Mouse (Mus musculus) hindbrain, postnatal 0 days (tissue): Measurements from ENCODE around the gene Ihh. TPM values are rescaled to one million over a fixed set of nuclear protein-coding genes. Genes with fewer than 3 reads are reported as not detected.

Source experiments
- ATAC-seq: fragments of 200-750 bp; cut with Nextera tagmentation; 2 replicates; pipeline ENCODE4 v1.8.0; 2017; ENCODE audit warnings: mild to moderate bottlenecking, moderate TSS enrichment, moderate library complexity
- DNase-seq: peaks from one replicate; pipeline ENCODE4 v3.0.0-alpha.2; 2015; ENCODE audit warnings: low spot score
- H3K27ac ChIP-seq: fragments of 300-500 bp; sonication (generic); 2 replicates; pipeline ENCODE4 v1.5.1; 2014; ENCODE audit warnings: mild to moderate bottlenecking
- H3K27me3 ChIP-seq: fragments of 300-500 bp; sonication (generic); 2 replicates; pipeline ENCODE4 v1.6.1; 2014; ENCODE audit warnings: low read length, mixed read lengths; ENCODE audit not compliant: insufficient read depth
- H3K36me3 ChIP-seq: fragments of 300-500 bp; sonication (generic); 2 replicates; pipeline ENCODE4 v1.6.1; 2014; ENCODE audit warnings: low read length, mixed read lengths; ENCODE audit not compliant: insufficient read depth
- H3K4me1 ChIP-seq: fragments of 300-500 bp; sonication (generic); 2 replicates; pipeline ENCODE4 v1.6.1; 2014; ENCODE audit warnings: antibody characterized with exemption, low read length, mixed read lengths; ENCODE audit not compliant: insufficient read depth
- H3K4me2 ChIP-seq: fragments of 300-500 bp; sonication (generic); 2 replicates; pipeline ENCODE4 v1.6.1; 2014; ENCODE audit warnings: low read depth, mild to moderate bottlenecking, low read length, moderate library complexity, mixed read lengths
- H3K4me3 ChIP-seq: fragments of 300-500 bp; sonication (generic); 2 replicates; pipeline ENCODE4 v1.5.1; 2014; ENCODE audit warnings: low read length
- H3K9ac ChIP-seq: fragments of 300-500 bp; sonication (generic); replicated peaks from 2 replicates; pipeline ENCODE4 v1.6.1; 2014; ENCODE audit warnings: mild to moderate bottlenecking, low read length, moderate library complexity, mixed read lengths
- H3K9me3 ChIP-seq: fragments of 300-500 bp; sonication (generic); 2 replicates; pipeline ENCODE4 v1.6.1; 2016; ENCODE audit warnings: low read length, mixed read lengths
- CTCF ChIP-seq: IDR thresholded peaks from 2 replicates; pipeline ENCODE4 v1.5.1; 2016; ENCODE audit warnings: antibody characterized with exemption, control low read depth, low read depth
- WGBS: fragments of 180-500 bp; shearing (Covaris S2); extraction: QIAGEN DNeasy Blood & Tissue Kit; methylation state at CpG from one replicate; pipeline ENCODE4 v1.1.7; 2014; 5-methylcytosine and 5-hydroxymethylcytosine counted together
- polyA plus RNA-seq: library from polyadenylated mRNA; unstranded; fragments of >200 nt; fragmentation: Nextera tagmentation; extraction: Ambion mirVana; gene quantifications from 2 replicates; pipeline ENCODE4 v1.2.1, GENCODE M21; 2015
- total RNA-seq: library from RNA; depleted of rRNA; stranded (reverse); fragments of >200 nt; gene quantifications from 2 replicates; pipeline ENCODE4 v1.2.3, GENCODE M21; 2014; rRNA removed

The Ihh gene
- total RNA-seq, result 0.18 and 0.31 TPM in 2 replicates
- polyA plus RNA-seq, result 0.11 and 0.25 TPM in 2 replicates

DNA sequence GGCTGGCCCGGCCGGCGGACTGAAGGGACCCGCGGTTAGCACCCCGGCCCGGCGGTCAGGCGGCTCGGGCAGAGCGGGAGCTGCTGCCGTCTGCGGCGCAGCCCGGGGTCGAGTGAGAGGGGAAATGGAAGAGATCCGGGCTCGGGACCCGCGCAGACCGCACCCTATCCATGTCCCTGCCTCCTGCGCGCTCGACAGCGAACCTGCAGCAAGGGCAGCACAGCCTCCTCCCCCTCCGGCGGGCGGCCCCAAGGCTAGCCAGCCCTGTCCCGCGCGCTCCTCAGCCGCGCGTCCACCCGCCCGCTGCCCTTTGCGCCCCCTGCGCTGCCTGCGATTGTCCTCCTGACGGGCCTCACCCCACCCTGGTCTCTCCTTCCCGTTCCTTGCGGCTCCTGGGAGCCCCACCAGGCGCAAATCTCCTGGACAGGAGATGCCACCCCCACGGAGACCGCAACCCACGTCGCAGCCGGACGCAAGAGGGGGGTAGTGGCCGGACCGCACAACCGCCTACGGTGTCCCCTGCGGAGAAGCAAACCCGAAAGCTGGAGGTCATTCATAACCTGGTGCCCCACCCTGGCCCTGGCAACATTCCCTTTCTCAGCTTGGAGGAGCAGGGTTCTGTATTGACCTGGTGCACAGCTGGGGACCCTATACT, at the start of gene Ihh:
Gene Ihh, minus strand, starts transcription at position 117 of the 655 bp plus-strand sequence.
- DNase-seq (no peak), ATAC-seq (no peak)
- H3K4me2 ChIP-seq, result peak within 1 kb of the TSS; percentile 57
- H3K4me3 ChIP-seq, result peak within 1 kb of the TSS; percentile 33
- no peak within 1 kb of the TSS for H3K27ac ChIP-seq
- 0 out of 2 replicates have a peak within 1 kb of the TSS, but pooled peaks have one; percentile 9 for H3K9ac ChIP-seq
- H3K9me3 ChIP-seq, result no peaks in the 10 kb centered on the region
- peaks cover 77% of the 10 kb centered on the region for H3K27me3 ChIP-seq
- H3K36me3 ChIP-seq, result no peaks in the 10 kb centered on the region
- H3K4me1 ChIP-seq, result peaks cover 12% of the 10 kb centered on the region
- no peak for TF ChIP-seq CTCF
- WGBS, result 2% methylated on average over 50 of the region's 55 CpGs

DNA sequence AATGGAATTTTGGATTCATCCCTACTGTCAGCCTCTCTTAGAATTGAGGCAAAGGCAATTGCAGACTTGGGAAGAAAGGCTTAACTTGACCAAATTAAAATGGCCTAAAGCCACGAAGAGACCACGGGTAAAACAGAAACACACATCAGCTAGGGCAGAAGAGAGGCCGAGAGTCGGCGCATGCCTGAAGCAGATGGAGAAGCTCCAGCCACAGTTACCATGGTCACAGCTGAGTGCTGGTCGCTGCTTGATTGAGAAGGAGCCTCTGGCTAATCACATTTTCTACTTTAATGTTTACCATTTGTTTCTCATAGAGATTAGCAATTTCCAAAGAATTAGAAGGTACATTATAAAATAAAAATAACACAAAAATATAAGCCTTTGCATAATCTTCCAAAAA, 49.7 kb upstream of the Ihh start:
- no peaks in the 10 kb centered on the region for H3K4me1 ChIP-seq
- no peaks in the 10 kb centered on the region for H3K36me3 ChIP-seq
- no peak overlapping the region for H3K9ac ChIP-seq
- ATAC-seq, result no peak
- H3K9me3 ChIP-seq, result no peaks in the 10 kb centered on the region
- no peaks in the 10 kb centered on the region for H3K27me3 ChIP-seq
- no peak overlapping the region for H3K4me3 ChIP-seq
- H3K4me2 ChIP-seq, result no peak overlapping the region
- no peak overlapping the region for H3K27ac ChIP-seq
- TF ChIP-seq CTCF, result no peak
- DNase-seq, result peak; percentile 39
- WGBS, result 47% methylated on average over 6 of the region's 6 CpGs

GRCm38 (mm10) chr1:75000496-75000895, 49.0 kb upstream of the Ihh start:
- H3K4me3 ChIP-seq, result no peak overlapping the region
- H3K4me1 ChIP-seq, result no peaks in the 10 kb centered on the region
- H3K9me3 ChIP-seq, result no peaks in the 10 kb centered on the region
- H3K27me3 ChIP-seq, result no peaks in the 10 kb centered on the region
- peak; percentile 79 for TF ChIP-seq CTCF
- peak; percentile 40 for DNase-seq
- H3K4me2 ChIP-seq, result no peak overlapping the region
- H3K36me3 ChIP-seq, result no peaks in the 10 kb centered on the region
- ATAC-seq, result no peak
- no peak overlapping the region for H3K9ac ChIP-seq
- no peak overlapping the region for H3K27ac ChIP-seq
- 0% methylated on average over 1 of the region's 1 CpGs for WGBS

DNA sequence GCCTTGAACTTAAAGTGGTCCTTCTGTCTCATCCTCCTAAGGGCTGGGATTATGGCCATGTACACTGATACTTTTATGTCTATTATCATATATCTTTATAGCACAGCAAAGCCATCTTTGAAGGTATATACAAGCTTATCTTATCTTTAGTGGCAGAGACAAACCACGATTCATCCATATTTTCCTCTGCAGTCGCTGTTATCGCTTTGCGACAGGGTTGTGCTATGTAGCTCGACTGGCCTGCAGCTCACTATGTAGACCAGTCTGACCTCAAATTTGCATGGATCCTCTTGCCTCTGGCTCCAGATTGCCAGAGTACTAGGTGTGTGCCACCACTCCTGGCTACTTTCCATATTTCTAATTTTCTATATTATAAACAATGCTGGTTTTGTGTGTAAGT, 47.7 kb upstream of the Ihh start:
- no peak overlapping the region for H3K27ac ChIP-seq

GRCm38 (mm10) chr1:74997231-74997630, 45.8 kb upstream of the Ihh start:
- Histone ChIP-seq H3K36me3 (no peaks in the 10 kb centered on the region), H3K4me2 (no peak overlapping the region), H3K27ac (no peak overlapping the region), H3K4me1 (no peaks in the 10 kb centered on the region), H3K9me3 (no peaks in the 10 kb centered on the region), H3K9ac (no peak overlapping the region), H3K27me3 (no peaks in the 10 kb centered on the region), H3K4me3 (no peak overlapping the region)
- TF ChIP-seq CTCF, result no peak
- 81% methylated on average over 2 of the region's 2 CpGs for WGBS
- DNase-seq (no peak), ATAC-seq (no peak)

More for the DNA sequence above, 47.7 kb upstream of the Ihh start:
- ATAC-seq (no peak), DNase-seq (no peak)
- Histone ChIP-seq H3K27me3 (no peaks in the 10 kb centered on the region), H3K4me3 (no peak overlapping the region), H3K9ac (no peak overlapping the region), H3K9me3 (no peaks in the 10 kb centered on the region), H3K4me2 (no peak overlapping the region), H3K4me1 (no peaks in the 10 kb centered on the region), H3K36me3 (no peaks in the 10 kb centered on the region)
- TF ChIP-seq CTCF, result no peak
- WGBS, result 86% methylated on average over 5 of the region's 5 CpGs

DNA sequence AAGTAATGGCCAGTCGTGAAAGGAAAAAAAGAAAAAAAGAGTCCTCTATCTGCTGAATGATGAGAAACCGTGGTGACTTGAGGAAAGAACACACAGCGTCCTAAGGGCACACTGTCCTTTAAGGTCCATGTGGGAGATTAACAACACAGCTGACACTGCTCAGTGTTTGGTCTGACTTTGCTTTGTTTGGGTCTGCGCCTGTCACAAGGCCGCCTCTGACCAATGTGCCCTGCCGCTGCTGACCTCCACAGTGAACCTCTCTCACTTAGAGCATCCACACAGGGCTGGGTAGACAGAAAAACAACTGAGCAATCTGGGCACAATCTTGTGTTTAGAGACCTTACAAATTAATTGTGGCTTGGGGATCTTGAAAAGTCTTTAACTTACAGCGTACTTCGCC, 25.5 kb upstream of the Ihh start:
- H3K4me2 ChIP-seq, result no peak overlapping the region
- no peak overlapping the region for H3K27ac ChIP-seq
- ATAC-seq (no peak), DNase-seq (no peak)
- no peaks in the 10 kb centered on the region for H3K27me3 ChIP-seq
- no peaks in the 10 kb centered on the region for H3K36me3 ChIP-seq
- no peaks in the 10 kb centered on the region for H3K4me1 ChIP-seq
- H3K9ac ChIP-seq, result no peak overlapping the region
- WGBS, result 83% methylated on average over 8 of the region's 8 CpGs
- TF ChIP-seq CTCF, result no peak
- H3K4me3 ChIP-seq, result no peak overlapping the region
- no peaks in the 10 kb centered on the region for H3K9me3 ChIP-seq

DNA sequence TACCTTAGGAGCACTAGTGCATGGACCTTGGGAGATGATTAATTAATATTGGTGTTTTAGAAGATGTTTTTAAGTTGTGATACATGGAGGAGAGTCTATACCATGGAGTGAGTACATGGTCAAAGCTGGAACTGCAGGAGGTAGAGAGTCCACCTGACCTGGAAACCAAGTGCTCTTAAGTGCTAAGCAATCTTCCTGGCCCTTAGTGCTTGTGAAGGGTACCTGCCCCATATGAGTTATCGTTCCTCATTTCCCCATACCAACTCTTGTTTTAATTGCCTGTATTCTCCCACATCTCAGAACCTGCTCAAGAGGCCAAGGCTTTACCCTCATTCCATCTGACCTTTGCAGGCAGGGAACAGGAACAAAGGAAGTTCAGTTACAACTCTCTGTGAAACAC, 24.5 kb upstream of the Ihh start:
- H3K27ac ChIP-seq, result no peak overlapping the region
- no peaks in the 10 kb centered on the region for H3K27me3 ChIP-seq
- H3K4me2 ChIP-seq, result no peak overlapping the region
- no peak for TF ChIP-seq CTCF
- no peak overlapping the region for H3K4me3 ChIP-seq
- 94% methylated on average over 1 of the region's 1 CpGs for WGBS
- H3K9me3 ChIP-seq, result no peaks in the 10 kb centered on the region
- DNase-seq, result no peak
- no peak overlapping the region for H3K9ac ChIP-seq
- no peak for ATAC-seq
- H3K36me3 ChIP-seq, result no peaks in the 10 kb centered on the region
- H3K4me1 ChIP-seq, result no peaks in the 10 kb centered on the region
